Mouse (Mus musculus) stomach, postnatal 0 days (tissue): ENCODE measurements around the gene C730034F03Rik. TPM values are rescaled to one million over a fixed set of nuclear protein-coding genes. Genes with fewer than 3 reads are reported as not detected.

Experiments
- ATAC-seq: fragments of 200-750 bp; cut with Nextera tagmentation; 2 replicates; pipeline ENCODE4 v1.8.0; 2017; ENCODE audit not compliant: low FRiP score, low TSS enrichment
- DNase-seq: peaks from one replicate; pipeline ENCODE4 v3.0.0-alpha.2; 2016; ENCODE audit warnings: low spot score
- H3K27ac ChIP-seq: fragments of 300-500 bp; sonication (generic); replicated peaks from 2 replicates; pipeline ENCODE4 v1.5.1; 2014; ENCODE audit warnings: mild to moderate bottlenecking, control low read depth
- H3K27me3 ChIP-seq: fragments of 300-500 bp; sonication (generic); 2 replicates; pipeline ENCODE4 v1.6.1; 2014; ENCODE audit warnings: low read length; ENCODE audit not compliant: control insufficient read depth, insufficient read depth
- H3K36me3 ChIP-seq: fragments of 300-500 bp; sonication (generic); 2 replicates; pipeline ENCODE4 v1.6.1; 2014; ENCODE audit warnings: low read length, mixed read lengths; ENCODE audit not compliant: control insufficient read depth, insufficient read depth
- H3K4me1 ChIP-seq: fragments of 300-500 bp; sonication (generic); replicated peaks from 2 replicates; pipeline ENCODE4 v1.6.1; 2014; ENCODE audit warnings: antibody characterized with exemption; ENCODE audit not compliant: control insufficient read depth, insufficient read depth
- H3K4me2 ChIP-seq: fragments of 300-500 bp; sonication (generic); replicated peaks from 2 replicates; pipeline ENCODE4 v1.6.1; 2014; ENCODE audit warnings: low read depth, mild to moderate bottlenecking, control low read depth, moderate library complexity
- H3K4me3 ChIP-seq: fragments of 300-500 bp; sonication (generic); 2 replicates; pipeline ENCODE4 v1.5.1; 2014; ENCODE audit warnings: low read depth, low read length, control low read depth
- H3K9ac ChIP-seq: fragments of 300-500 bp; sonication (generic); 2 replicates; pipeline ENCODE4 v1.6.1; 2014; ENCODE audit warnings: mild to moderate bottlenecking, low read length, control low read depth, mixed read lengths
- H3K9me3 ChIP-seq: fragments of 300-500 bp; sonication (generic); 2 replicates; pipeline ENCODE4 v1.6.1; 2016; ENCODE audit warnings: low read length; ENCODE audit not compliant: control insufficient read depth
- CTCF ChIP-seq: IDR thresholded peaks from 2 replicates; pipeline ENCODE4 v1.5.1; 2016; ENCODE audit warnings: antibody characterized with exemption, low read depth, mild to moderate bottlenecking, moderate library complexity
- EP300 ChIP-seq: optimal IDR thresholded peaks from 2 replicates; pipeline ENCODE3; 2016; ENCODE audit warnings: antibody characterized with exemption
- WGBS: fragments of 180-500 bp; shearing (Covaris S2); extraction: QIAGEN DNeasy Blood & Tissue Kit; methylation state at CpG from one replicate; pipeline ENCODE4 v1.1.7; 2014; 5-methylcytosine and 5-hydroxymethylcytosine counted together
- polyA plus RNA-seq: library from polyadenylated mRNA; unstranded; fragments of >200 nt; fragmentation: Nextera tagmentation; extraction: Ambion mirVana; gene quantifications from 2 replicates; pipeline ENCODE4 v1.2.1, GENCODE M21; 2015

The C730034F03Rik gene
- 1.3 and 1.6 TPM in 2 replicates for polyA plus RNA-seq

- Histone ChIP-seq H3K9me3 (no peaks in the 10 kb centered on the region), H3K4me2 (peak within 1 kb of the TSS; percentile 97), H3K27ac (peak within 1 kb of the TSS; percentile 98), H3K9ac (peak within 1 kb of the TSS; percentile 83), H3K4me3 (peak within 1 kb of the TSS; percentile 78), H3K4me1 (no peaks in the 10 kb centered on the region), H3K36me3 (no peaks in the 10 kb centered on the region), H3K27me3 (no peaks in the 10 kb centered on the region)
- peak; percentile 96 for ATAC-seq
- peak; percentile 93 for DNase-seq
- WGBS: under 1% methylated on average over 70 of the region's 70 CpGs
- TF ChIP-seq EP300 (no peak), CTCF (no peak)
Observed at GRCm38 (mm10) chr15:89429352-89430221, at the start of gene C730034F03Rik, which contains the start of the genes Gm44502 and Chkb. TSS of gene C730034F03Rik (plus strand) at chr15:89429589. TSS of gene Gm44502 (minus strand) at chr15:89429696. TSS of gene Chkb (minus strand) at chr15:89429908.

DNA sequence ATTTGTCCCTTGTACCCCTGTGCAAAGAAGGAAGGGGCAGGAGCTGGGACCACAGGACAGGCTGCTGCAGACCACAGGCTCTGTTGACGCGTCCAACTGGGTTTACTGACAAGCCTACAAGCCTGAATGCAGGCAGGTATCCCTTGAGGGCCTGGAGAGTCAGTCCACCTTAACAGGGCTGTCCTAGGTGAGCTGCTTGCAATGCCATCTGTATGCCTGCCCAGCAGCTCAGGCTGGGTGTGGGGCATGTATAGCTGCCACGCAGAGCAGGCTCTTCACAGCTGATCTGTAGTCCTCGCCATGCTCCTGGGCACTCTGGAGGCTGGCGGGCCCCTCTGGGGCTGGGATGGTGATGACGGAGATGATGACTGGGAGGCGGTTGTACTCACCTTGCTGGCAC, 44.8 kb upstream of the C730034F03Rik start, which contains the start of gene Klhdc7b:
Gene Klhdc7b (plus strand): TSS at position 301 of the 400 bp plus-strand sequence.
- no peaks in the 10 kb centered on the region for H3K27me3 ChIP-seq
- no peaks in the 10 kb centered on the region for H3K36me3 ChIP-seq
- no peak within 1 kb of the TSS for H3K4me3 ChIP-seq
- H3K9ac ChIP-seq: no peak within 1 kb of the TSS
- DNase-seq (no peak), ATAC-seq (no peak)
- no peak for TF ChIP-seq EP300
- TF ChIP-seq CTCF: no peak
- WGBS: 80% methylated on average over 7 of the region's 7 CpGs
- no peak within 1 kb of the TSS for H3K27ac ChIP-seq
- H3K9me3 ChIP-seq: no peaks in the 10 kb centered on the region
- H3K4me2 ChIP-seq: no peak within 1 kb of the TSS
- H3K4me1 ChIP-seq: no peaks in the 10 kb centered on the region

GRCm38 (mm10) chr15:89387127-89387526, 42.3 kb upstream of the C730034F03Rik start:
- no peak overlapping the region for H3K9ac ChIP-seq
- no peak overlapping the region for H3K4me3 ChIP-seq
- H3K9me3 ChIP-seq: no peaks in the 10 kb centered on the region
- H3K4me1 ChIP-seq: no peaks in the 10 kb centered on the region
- TF ChIP-seq EP300 (no peak), CTCF (no peak)
- H3K27me3 ChIP-seq: 0 out of 2 replicates have a peak, but pooled peaks cover 2% of the 10 kb centered on the region
- no peak overlapping the region for H3K27ac ChIP-seq
- DNase-seq: no peak
- WGBS: 35% methylated on average over 12 of the region's 12 CpGs
- ATAC-seq: no peak
- H3K36me3 ChIP-seq: no peaks in the 10 kb centered on the region
- H3K4me2 ChIP-seq: no peak overlapping the region

DNA sequence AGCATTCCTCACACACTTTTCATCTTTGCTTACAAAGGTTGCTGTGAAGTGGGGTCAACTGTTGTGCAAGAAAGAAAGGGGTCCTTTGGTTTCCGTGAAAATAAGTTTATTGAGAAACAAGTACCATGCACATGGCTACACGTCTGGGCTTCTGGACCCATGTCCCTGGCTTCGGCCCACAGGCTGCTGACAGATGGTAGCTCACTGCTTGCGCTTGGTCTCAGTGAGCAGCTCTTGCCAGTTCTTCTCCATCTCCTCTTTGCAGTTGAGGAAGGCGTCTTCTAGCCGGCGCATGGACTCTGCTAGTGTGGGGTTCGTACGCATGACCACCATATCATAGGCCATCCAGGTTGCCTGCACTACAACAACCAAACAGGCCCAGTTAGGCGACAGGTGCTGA, 39.3 kb upstream of the C730034F03Rik start:
- Histone ChIP-seq H3K27me3 (0 out of 2 replicates have a peak, but pooled peaks cover 2% of the 10 kb centered on the region), H3K36me3 (no peaks in the 10 kb centered on the region), H3K9me3 (no peaks in the 10 kb centered on the region), H3K4me1 (no peaks in the 10 kb centered on the region), H3K4me3 (no peak overlapping the region), H3K4me2 (no peak overlapping the region), H3K9ac (no peak overlapping the region), H3K27ac (no peak overlapping the region)
- DNase-seq (no peak), ATAC-seq (no peak)
- WGBS: 85% methylated on average over 10 of the region's 10 CpGs
- no peak for TF ChIP-seq CTCF
- no peak for TF ChIP-seq EP300

GRCm38 (mm10) chr15:89396883-89397282, 32.5 kb upstream of the C730034F03Rik start:
- Histone ChIP-seq H3K9ac (no peak overlapping the region), H3K27ac (no peak overlapping the region), H3K4me3 (no peak overlapping the region), H3K4me2 (no peak overlapping the region), H3K36me3 (no peaks in the 10 kb centered on the region), H3K27me3 (no peaks in the 10 kb centered on the region), H3K4me1 (no peaks in the 10 kb centered on the region), H3K9me3 (no peaks in the 10 kb centered on the region)
- ATAC-seq: peak; percentile 91
- 70% methylated on average over 4 of the region's 4 CpGs for WGBS
- no peak for TF ChIP-seq EP300
- TF ChIP-seq CTCF: no peak
- DNase-seq: peak; percentile 48

DNA sequence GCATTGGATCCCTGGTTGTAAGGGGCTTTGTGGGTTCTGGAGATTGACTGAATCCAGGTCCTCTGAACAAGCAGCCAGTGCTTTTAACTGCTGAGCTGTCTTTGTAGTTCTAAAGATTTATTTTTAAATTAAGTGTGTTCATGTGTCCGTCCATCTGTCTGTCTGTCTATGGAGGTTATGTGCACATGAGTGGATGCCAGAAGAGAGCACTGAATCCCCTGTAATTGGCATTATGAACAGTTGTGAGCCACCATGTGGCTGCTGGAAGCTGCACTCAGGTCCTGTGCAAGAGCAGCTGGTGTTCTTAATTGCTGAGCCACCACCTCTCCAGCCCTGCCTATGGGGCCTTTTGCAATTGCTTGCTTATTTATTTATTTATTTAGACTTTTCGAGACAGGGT, 31.2 kb upstream of the C730034F03Rik start:
- Histone ChIP-seq H3K27ac (no peak overlapping the region), H3K4me1 (no peaks in the 10 kb centered on the region), H3K4me2 (no peak overlapping the region), H3K9me3 (no peaks in the 10 kb centered on the region), H3K36me3 (no peaks in the 10 kb centered on the region), H3K27me3 (no peaks in the 10 kb centered on the region), H3K4me3 (no peak overlapping the region), H3K9ac (no peak overlapping the region)
- TF ChIP-seq EP300 (no peak), CTCF (no peak)
- ATAC-seq (no peak), DNase-seq (no peak)
- 81% methylated on average over 2 of the region's 2 CpGs for WGBS
